Mouse (Mus musculus): ENCODE results near the gene Slfn5. TPM values are rescaled to one million over a fixed set of nuclear protein-coding genes. Genes with fewer than 3 reads are reported as not detected.

Gene Slfn5
- 1.2 and 1.3 TPM in 2 replicates for polyA plus RNA-seq (2016; fragmentation: Nextera tagmentation; extraction: Ambion mirVana)

- 0 out of 2 replicates have a peak within 1 kb of the TSS, but pooled peaks have one; percentile 13 for H3K4me3 ChIP-seq
- ATAC-seq (ENCODE audit: insufficient number of reproducible peaks, insufficient read depth, low FRiP score, low TSS enrichment), result no peak
- no peak within 1 kb of the TSS for H3K9ac ChIP-seq
- no peak within 1 kb of the TSS for H3K27ac ChIP-seq
- 0 out of 2 replicates have a peak, but pooled peaks cover 3% of the 10 kb centered on the region for H3K4me1 ChIP-seq
- H3K4me2 ChIP-seq (replicated peaks), result peak within 1 kb of the TSS; percentile 27; the same call in 1 of the 2 replicates
- H3K36me3 ChIP-seq, result no peaks in the 10 kb centered on the region
- H3K27me3 ChIP-seq, result peaks cover 59% of the 10 kb centered on the region
- WGBS, result 13% methylated on average over 10 of the region's 10 CpGs
- no peaks in the 10 kb centered on the region for H3K9me3 ChIP-seq
Measured at GRCm38 (mm10) chr11:82950736-82951481, at the start of gene Slfn5. TSS of gene Slfn5 (plus strand) at chr11:82951349.

DNA sequence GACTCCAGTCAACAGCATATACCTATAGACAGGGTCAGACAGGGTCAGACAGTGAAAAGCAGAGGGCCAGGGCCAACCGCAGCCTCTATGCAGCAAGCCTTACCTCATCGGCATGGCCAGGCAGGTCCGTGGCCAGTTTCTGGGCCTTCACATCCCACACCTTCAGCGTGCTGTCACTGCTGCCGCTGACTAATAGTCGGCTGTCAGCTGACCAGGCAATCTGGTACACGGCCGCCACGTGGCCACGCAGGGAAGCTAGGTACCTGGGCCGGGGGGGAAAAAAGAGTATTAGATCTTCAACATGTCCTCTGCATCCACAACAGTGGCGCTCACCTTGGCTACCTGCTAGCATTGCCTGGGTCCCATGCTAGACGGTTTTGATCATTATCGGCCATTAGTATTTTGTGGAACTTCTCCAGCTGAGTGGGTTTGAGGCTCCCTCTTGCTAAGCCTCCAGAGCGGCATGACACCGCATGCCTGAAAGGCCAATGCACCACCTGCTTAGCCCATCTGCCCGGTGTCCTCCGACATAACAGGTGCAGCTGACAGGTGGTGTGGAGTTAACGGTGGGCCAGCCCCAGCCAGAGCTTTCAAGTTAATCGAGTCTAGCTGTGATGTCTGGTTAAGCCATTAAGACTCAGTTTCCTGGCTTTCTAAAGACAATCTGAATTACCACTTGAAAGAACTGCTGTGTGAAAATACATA lies 49.4 kb upstream of the Slfn5 start:
- ATAC-seq (ENCODE audit: insufficient number of reproducible peaks, insufficient read depth, low FRiP score, low TSS enrichment), result no peak
- 95% methylated on average over 20 of the region's 20 CpGs for WGBS
- peaks cover 80% of the 10 kb centered on the region for H3K36me3 ChIP-seq
- no peak overlapping the region for H3K4me2 ChIP-seq (replicated peaks)
- no peaks in the 10 kb centered on the region for H3K4me1 ChIP-seq
- no peaks in the 10 kb centered on the region for H3K9me3 ChIP-seq
- no peak overlapping the region for H3K4me3 ChIP-seq
- no peak overlapping the region for H3K9ac ChIP-seq
- H3K27me3 ChIP-seq, result no peaks in the 10 kb centered on the region
- no peak overlapping the region for H3K27ac ChIP-seq

GRCm38 (mm10) chr11:82904952-82905351 lies 46.2 kb upstream of the Slfn5 start:
- Histone ChIP-seq H3K27ac (no peak overlapping the region), H3K36me3 (peaks cover 68% of the 10 kb centered on the region), H3K4me2 (replicated peaks) (no peak overlapping the region), H3K4me1 (peaks cover 5% of the 10 kb centered on the region; the same call in 1 of the 2 replicates), H3K4me3 (no peak overlapping the region), H3K9me3 (no peaks in the 10 kb centered on the region), H3K9ac (no peak overlapping the region), H3K27me3 (no peaks in the 10 kb centered on the region)
- no peak for ATAC-seq (ENCODE audit: insufficient number of reproducible peaks, insufficient read depth, low FRiP score, low TSS enrichment)
- 57% methylated on average over 8 of the region's 8 CpGs for WGBS

DNA sequence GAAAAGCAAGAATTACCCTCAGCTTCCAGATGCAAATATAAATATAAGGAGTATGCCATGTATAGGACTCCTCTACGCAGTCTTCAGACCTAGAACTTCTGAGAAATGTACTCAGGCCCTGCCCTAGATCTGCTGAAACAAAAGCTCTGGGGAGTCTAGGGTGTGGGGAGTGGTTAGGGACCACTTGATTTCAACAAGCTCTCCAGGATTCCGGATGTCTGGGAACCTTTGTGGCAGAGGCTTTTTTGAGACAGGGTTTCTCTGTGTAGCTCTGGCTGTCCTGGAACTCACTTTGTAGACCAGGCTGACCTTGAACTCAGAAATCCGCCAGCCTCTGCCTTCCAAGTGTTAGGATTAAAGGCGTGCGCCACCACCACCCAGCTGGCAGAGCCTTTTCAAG lies 45.3 kb upstream of the Slfn5 start:
- Histone ChIP-seq H3K36me3 (peaks cover 59% of the 10 kb centered on the region), H3K4me1 (peaks cover 5% of the 10 kb centered on the region; the same call in 1 of the 2 replicates), H3K4me3 (no peak overlapping the region), H3K27me3 (no peaks in the 10 kb centered on the region), H3K27ac (no peak overlapping the region), H3K9ac (no peak overlapping the region), H3K4me2 (replicated peaks) (no peak overlapping the region), H3K9me3 (no peaks in the 10 kb centered on the region)
- ATAC-seq (ENCODE audit: insufficient number of reproducible peaks, insufficient read depth, low FRiP score, low TSS enrichment), result no peak
- 84% methylated on average over 5 of the region's 5 CpGs for WGBS

- Histone ChIP-seq H3K36me3 (peaks cover 38% of the 10 kb centered on the region), H3K27ac (no peak within 1 kb of the TSS), H3K9me3 (no peaks in the 10 kb centered on the region), H3K4me1 (peaks cover 5% of the 10 kb centered on the region; the same call in 1 of the 2 replicates), H3K9ac (peak within 1 kb of the TSS; percentile 77), H3K27me3 (0 out of 2 replicates have a peak, but pooled peaks cover 7% of the 10 kb centered on the region), H3K4me2 (replicated peaks) (peak within 1 kb of the TSS; percentile 86), H3K4me3 (peak within 1 kb of the TSS; percentile 86)
- peak; percentile 62; the same call in 1 of the 2 replicates for ATAC-seq (ENCODE audit: insufficient number of reproducible peaks, insufficient read depth, low FRiP score, low TSS enrichment)
- WGBS, result 2% methylated on average over 69 of the region's 73 CpGs
Measured at GRCm38 (mm10) chr11:82907651-82908607, 43.2 kb upstream of the Slfn5 start, which contains the start of gene Nle1. TSS of gene Nle1 (minus strand) at chr11:82908411.

DNA sequence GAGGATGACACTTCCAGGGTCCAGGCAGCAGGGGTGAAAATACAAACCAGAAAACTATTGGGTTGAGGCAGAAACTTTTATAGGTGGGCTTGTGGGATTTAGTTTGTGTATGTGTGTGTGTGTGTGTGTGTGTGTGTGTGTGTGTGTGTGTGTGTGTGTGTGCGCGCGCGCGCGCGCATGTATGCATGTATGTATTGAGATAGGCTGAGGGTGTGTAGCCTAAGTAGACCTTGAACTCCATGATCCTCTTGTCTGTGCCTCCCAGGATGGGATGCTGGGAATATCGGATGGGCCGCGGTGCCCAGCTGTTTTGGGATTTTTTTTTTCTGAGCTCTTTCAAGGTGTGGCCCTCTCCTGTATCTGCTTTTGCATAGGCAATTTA lies 42.5 kb upstream of the Slfn5 start:
- Histone ChIP-seq H3K9me3 (no peaks in the 10 kb centered on the region), H3K4me3 (peak overlapping the region; percentile 86), H3K27ac (no peak overlapping the region), H3K36me3 (peaks cover 32% of the 10 kb centered on the region), H3K9ac (no peak overlapping the region), H3K4me1 (peaks cover 5% of the 10 kb centered on the region; the same call in 1 of the 2 replicates), H3K27me3 (0 out of 2 replicates have a peak, but pooled peaks cover 11% of the 10 kb centered on the region), H3K4me2 (replicated peaks) (peak overlapping the region; percentile 86)
- no peak for ATAC-seq (ENCODE audit: insufficient number of reproducible peaks, insufficient read depth, low FRiP score, low TSS enrichment)
- 50% methylated on average over 10 of the region's 10 CpGs for WGBS

DNA sequence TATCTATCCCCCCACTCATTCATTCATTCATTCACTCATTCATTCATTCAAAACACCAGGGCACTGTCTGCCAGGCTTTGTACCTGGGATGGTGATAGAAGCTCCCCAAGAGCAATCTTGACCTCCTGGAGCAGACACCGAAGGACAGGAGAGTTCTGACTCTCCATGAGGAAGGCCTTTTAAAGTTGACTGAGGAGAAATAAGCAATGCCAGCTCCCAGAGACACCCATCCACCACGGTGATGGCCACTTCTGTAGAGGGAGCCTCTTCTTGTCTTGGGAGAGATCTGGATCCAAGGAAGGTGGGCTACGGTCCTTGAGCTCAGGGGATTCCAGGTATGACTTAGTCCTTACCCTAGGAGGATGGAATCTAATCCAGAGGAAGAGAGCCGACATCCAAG lies 40.9 kb upstream of the Slfn5 start, which contains the start of gene Unc45b:
TSS of gene Unc45b (plus strand) at position 301 of the 400 bp plus-strand sequence.
- WGBS, result 84% methylated on average over 4 of the region's 4 CpGs
- ATAC-seq (ENCODE audit: insufficient number of reproducible peaks, insufficient read depth, low FRiP score, low TSS enrichment), result no peak
- H3K27me3 ChIP-seq, result peaks cover 11% of the 10 kb centered on the region; the same call in 1 of the 2 replicates

GRCm38 (mm10) chr11:82910679-82911389 lies 40.3 kb upstream of the Slfn5 start:
- H3K4me3 ChIP-seq, result no peak overlapping the region
- 82% methylated on average over 11 of the region's 11 CpGs for WGBS

More for the DNA sequence above, 40.9 kb upstream of the Slfn5 start, which contains the start of gene Unc45b:
- Histone ChIP-seq H3K9me3 (no peaks in the 10 kb centered on the region), H3K4me3 (no peak within 1 kb of the TSS), H3K4me2 (replicated peaks) (no peak within 1 kb of the TSS), H3K36me3 (peaks cover 15% of the 10 kb centered on the region), H3K4me1 (peaks cover 5% of the 10 kb centered on the region; the same call in 1 of the 2 replicates), H3K9ac (no peak within 1 kb of the TSS), H3K27ac (no peak within 1 kb of the TSS)

DNA sequence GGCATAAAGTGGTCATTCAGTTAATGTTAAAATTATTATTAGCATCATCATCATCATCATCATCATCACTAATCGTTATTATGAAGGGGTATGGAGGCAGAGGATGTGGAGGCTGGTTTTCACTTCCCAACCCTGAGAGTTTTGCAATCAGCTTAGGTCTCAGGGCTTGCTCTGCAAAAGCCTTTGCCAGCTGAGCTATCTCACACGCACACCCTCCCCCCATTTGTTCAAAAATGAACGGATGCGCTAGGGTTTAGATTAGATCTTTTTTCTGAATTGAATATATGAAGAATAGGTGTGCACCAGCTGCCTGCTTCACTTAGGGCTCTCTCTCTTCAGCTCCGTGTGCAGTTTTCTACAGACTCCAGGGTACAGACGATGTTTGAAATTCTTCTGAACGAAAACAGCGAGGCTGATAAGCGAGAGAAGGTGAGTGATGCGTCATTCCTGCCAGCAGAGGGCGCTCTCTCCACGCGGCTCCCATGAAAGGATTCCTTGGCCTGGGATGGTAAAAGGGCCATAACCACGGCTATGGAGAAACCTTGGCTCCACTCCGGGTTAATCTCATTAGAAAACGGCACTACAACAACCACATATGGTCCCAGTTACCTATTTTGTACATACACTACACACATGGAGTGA lies 36.3 kb upstream of the Slfn5 start:
- H3K36me3 ChIP-seq, result no peaks in the 10 kb centered on the region
- 0 out of 2 replicates have a peak overlapping the region, but pooled peaks have one; percentile 9 for H3K4me3 ChIP-seq
- no peak overlapping the region for H3K27ac ChIP-seq
- no peak for ATAC-seq (ENCODE audit: insufficient number of reproducible peaks, insufficient read depth, low FRiP score, low TSS enrichment)
- no peaks in the 10 kb centered on the region for H3K9me3 ChIP-seq
- no peak overlapping the region for H3K9ac ChIP-seq
- WGBS, result 7% methylated on average over 16 of the region's 16 CpGs
- H3K4me2 ChIP-seq (replicated peaks), result peak overlapping the region; percentile 35
- no peaks in the 10 kb centered on the region for H3K4me1 ChIP-seq
- peaks cover 11% of the 10 kb centered on the region; the same call in 1 of the 2 replicates for H3K27me3 ChIP-seq

More at GRCm38 (mm10) chr11:82910679-82911389, 40.3 kb upstream of the Slfn5 start:
- Histone ChIP-seq H3K4me2 (replicated peaks) (no peak overlapping the region), H3K27me3 (peaks cover 11% of the 10 kb centered on the region; the same call in 1 of the 2 replicates), H3K9ac (no peak overlapping the region), H3K27ac (no peak overlapping the region), H3K9me3 (no peaks in the 10 kb centered on the region), H3K4me1 (peaks cover 5% of the 10 kb centered on the region; the same call in 1 of the 2 replicates), H3K36me3 (peaks cover 9% of the 10 kb centered on the region)
- ATAC-seq (ENCODE audit: insufficient number of reproducible peaks, insufficient read depth, low FRiP score, low TSS enrichment), result no peak

GRCm38 (mm10) chr11:82920768-82921167 lies 30.4 kb upstream of the Slfn5 start:
- H3K4me3 ChIP-seq, result no peak overlapping the region
- no peaks in the 10 kb centered on the region for H3K4me1 ChIP-seq
- 46% methylated on average over 10 of the region's 10 CpGs for WGBS
- no peak overlapping the region for H3K4me2 ChIP-seq (replicated peaks)
- no peak for ATAC-seq (ENCODE audit: insufficient number of reproducible peaks, insufficient read depth, low FRiP score, low TSS enrichment)
- H3K27ac ChIP-seq, result no peak overlapping the region
- no peaks in the 10 kb centered on the region for H3K9me3 ChIP-seq
- no peak overlapping the region for H3K9ac ChIP-seq
- no peaks in the 10 kb centered on the region for H3K36me3 ChIP-seq
- H3K27me3 ChIP-seq, result peaks cover 7% of the 10 kb centered on the region
